Mouse (Mus musculus) right cerebral cortex, postnatal 14 days (tissue): ENCODE measurements around the gene Foxq1.

Experiments
- DNase-seq: peaks from one replicate; pipeline ENCODE4 v3.0.0; 2022

The Foxq1 gene

GRCm38 (mm10) chr13:31572806-31573508 is 17.0 kb downstream of the Foxq1 start:
- no peak for DNase-seq

GRCm38 (mm10) chr13:31574627-31575026 is 18.7 kb downstream of the Foxq1 start:
- DNase-seq = no peak

- DNase-seq = no peak
Observed at GRCm38 (mm10) chr13:31576696-31577095, 20.8 kb downstream of the Foxq1 start.

- DNase-seq = no peak
Observed at GRCm38 (mm10) chr13:31577576-31577975, 21.6 kb downstream of the Foxq1 start.

DNA sequence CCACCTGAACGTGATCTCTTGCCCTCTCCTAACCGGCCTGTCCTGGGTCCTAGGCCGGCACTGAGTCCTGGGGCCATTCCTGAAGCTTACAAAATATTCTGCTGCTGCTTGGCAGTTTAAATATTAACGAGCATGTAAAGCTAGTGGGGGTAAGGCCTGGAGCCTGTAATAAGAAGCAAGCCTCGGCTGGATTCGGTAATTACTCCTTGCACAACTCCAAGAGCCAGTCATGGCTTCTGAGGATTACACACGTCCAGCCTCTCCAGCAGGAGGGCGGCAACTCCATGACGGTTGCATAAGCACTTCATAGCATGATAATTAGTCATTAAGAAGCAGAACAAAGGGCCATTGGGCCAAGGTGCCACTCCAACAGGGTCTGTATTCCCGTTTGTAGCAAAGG is 22.5 kb downstream of the Foxq1 start:
- no peak for DNase-seq

DNA sequence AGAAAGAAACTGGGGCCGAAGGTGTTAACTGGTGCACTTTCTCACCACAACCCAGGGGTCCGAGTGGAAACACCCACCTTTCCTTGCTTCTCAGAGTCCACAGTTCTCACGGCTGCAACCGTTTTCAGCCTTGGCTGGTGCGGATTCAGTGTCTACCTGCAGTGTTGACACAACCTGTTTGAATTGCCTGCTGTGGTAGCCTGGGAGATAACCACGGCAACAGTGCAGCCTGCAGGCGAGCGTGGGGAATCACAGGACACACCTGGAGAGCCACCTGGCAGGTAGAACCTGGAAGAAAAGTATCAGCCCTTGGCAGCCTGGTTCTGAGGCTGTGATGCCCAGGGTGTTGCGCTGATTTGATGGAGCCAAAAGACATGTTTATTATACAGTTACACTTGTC is 23.9 kb downstream of the Foxq1 start:
- DNase-seq = no peak

DNA sequence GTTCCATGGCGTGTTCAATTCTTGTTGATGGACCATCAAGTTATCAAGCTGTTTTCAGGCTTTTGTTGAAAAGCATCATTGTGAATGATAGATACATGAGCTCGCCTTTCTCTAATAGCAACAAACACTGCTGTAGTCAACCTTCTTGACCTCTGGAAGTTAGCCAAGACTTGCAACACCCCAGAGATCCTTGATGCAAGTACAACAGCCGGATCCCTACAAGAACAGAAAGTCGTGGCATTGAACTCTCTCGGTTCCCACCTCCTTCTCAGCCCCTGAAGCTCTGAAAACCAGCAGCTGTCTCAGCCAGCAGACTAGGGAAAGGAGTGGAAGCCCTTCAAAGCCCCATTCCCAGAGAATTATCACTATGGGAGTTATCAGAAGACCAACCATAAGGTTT is 31.4 kb downstream of the Foxq1 start:
- DNase-seq = no peak

DNA sequence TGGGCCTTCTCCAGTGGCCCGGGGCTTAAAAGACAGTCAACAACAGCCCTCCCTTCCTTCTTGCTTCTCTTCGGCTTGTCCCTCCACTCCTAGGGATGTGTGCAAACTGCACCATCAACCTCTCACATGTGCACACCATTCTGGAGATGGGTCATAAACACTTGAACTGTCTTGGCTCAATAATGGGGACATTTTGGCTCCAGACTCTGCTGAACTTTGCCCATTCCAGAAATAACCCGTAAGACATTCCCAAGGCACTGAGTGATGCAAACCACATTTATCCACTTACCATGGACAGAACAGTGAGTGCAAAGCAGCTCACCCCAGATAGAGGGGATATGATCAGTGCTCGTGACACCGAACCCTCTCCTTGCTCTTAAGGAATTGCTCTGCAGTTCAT is 43.6 kb downstream of the Foxq1 start:
- no peak for DNase-seq

DNA sequence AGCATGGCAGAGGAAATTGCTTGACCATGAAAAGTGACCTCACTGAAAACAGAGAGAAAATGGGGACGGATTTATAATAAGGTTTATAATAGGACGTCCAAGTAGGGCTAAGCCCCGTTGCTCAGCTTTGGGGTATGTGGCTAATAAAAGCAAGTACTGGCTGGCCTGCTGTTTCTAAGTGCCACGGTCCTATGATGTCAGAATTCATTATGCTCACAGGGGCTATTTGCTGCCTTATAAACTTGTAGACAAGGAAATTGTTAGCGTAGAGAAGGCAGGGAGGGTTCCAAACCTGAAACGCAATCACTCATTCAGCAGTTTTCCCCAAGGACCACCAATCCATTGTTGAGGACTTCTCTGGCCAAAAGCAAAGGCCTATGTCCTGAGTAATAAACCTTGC is 48.0 kb downstream of the Foxq1 start:
- DNase-seq = no peak
